Mouse (Mus musculus) small intestine, adult 2 months (tissue): ENCODE measurements at regions not wholly inside any gene's neighbourhood (a gene's known extent, or its start where the extent isn't known, plus 50 kb on each side); places are given as distances from the start of the nearest gene placed in this dataset.

Experiments used
- CTCF ChIP-seq: fragments of 200-500 bp; IDR thresholded peaks from 2 replicates; pipeline ENCODE4 v1.5.1; 2012; ENCODE audit warnings: low read depth, mild to moderate bottlenecking, control low read depth, inconsistent platforms, low read length, moderate library complexity, mixed read lengths; ENCODE audit not compliant: insufficient replicate concordance, insufficient read length; ENCODE audit errors: extremely low read depth
- POLR2A ChIP-seq: fragments of 200-500 bp; IDR thresholded peaks from 2 replicates; pipeline ENCODE4 v1.6.1; 2012; ENCODE audit warnings: low read depth, mild to moderate bottlenecking, control low read depth, inconsistent platforms, low read length, moderate library complexity

- TF ChIP-seq CTCF = no peak
- no peak for TF ChIP-seq POLR2A
Observed at GRCm38 (mm10) chr2:124758992-124759391, 308.9 kb upstream of the Slc24a5 start.
